Mouse (Mus musculus) liver, postnatal 0 days (tissue): ENCODE results near the gene Zbtb20. TPM values are rescaled to one million over a fixed set of nuclear protein-coding genes. Genes with fewer than 3 reads are reported as not detected.

Source experiments
- ATAC-seq: fragments of 200-750 bp; cut with Nextera tagmentation; 2 replicates; pipeline ENCODE4 v1.8.0; 2017; ENCODE audit warnings: mild to moderate bottlenecking, moderate library complexity
- DNase-seq: peaks from one replicate; pipeline ENCODE4 v3.0.0-alpha.2; 2016
- H3K27ac ChIP-seq: fragments of 300-500 bp; sonication (generic); 2 replicates; pipeline ENCODE4 v1.5.1; 2014; ENCODE audit warnings: antibody characterized with exemption, moderate library complexity, mild to moderate bottlenecking, low read depth
- H3K27me3 ChIP-seq: fragments of 300-500 bp; sonication (generic); 2 replicates; pipeline ENCODE4 v1.6.1; 2014; ENCODE audit warnings: low read length, control low read depth, mixed read lengths; ENCODE audit not compliant: insufficient read depth
- H3K36me3 ChIP-seq: fragments of 300-500 bp; sonication (generic); replicated peaks from 2 replicates; pipeline ENCODE4 v1.6.1; 2014; ENCODE audit warnings: mild to moderate bottlenecking, control low read depth, low read length, moderate library complexity, mixed read lengths; ENCODE audit not compliant: insufficient read depth
- H3K4me1 ChIP-seq: fragments of 300-500 bp; sonication (generic); 2 replicates; pipeline ENCODE4 v1.6.1; 2014; ENCODE audit warnings: antibody characterized with exemption, mild to moderate bottlenecking, control low read depth; ENCODE audit not compliant: insufficient read depth
- H3K4me2 ChIP-seq: fragments of 300-500 bp; sonication (generic); 2 replicates; pipeline ENCODE4 v1.6.1; 2014; ENCODE audit warnings: low read depth, mild to moderate bottlenecking, low read length, moderate library complexity, mixed read lengths
- H3K4me3 ChIP-seq: fragments of 300-500 bp; sonication (generic); 2 replicates; pipeline ENCODE4 v1.5.1; 2014; ENCODE audit warnings: low read depth, low read length
- H3K9ac ChIP-seq: fragments of 300-500 bp; sonication (generic); replicated peaks from 2 replicates; pipeline ENCODE4 v1.6.1; 2014; ENCODE audit warnings: mild to moderate bottlenecking, moderate library complexity
- H3K9me3 ChIP-seq: fragments of 300-500 bp; sonication (generic); 2 replicates; pipeline ENCODE4 v1.6.1; 2016; ENCODE audit warnings: mild to moderate bottlenecking, control low read depth, low read length, mixed read lengths
- CTCF ChIP-seq: sonication (generic); IDR thresholded peaks from 2 replicates; pipeline ENCODE4 v1.5.1; 2016; ENCODE audit warnings: antibody characterized with exemption, low read depth
- EP300 ChIP-seq: IDR thresholded peaks from 2 replicates; pipeline ENCODE4 v1.6.1; 2016; ENCODE audit warnings: antibody characterized with exemption, low read depth, mild to moderate bottlenecking
- WGBS: fragments of 180-500 bp; shearing (Covaris S2); extraction: QIAGEN DNeasy Blood & Tissue Kit; methylation state at CpG from one replicate; pipeline ENCODE4 v1.1.7; 2014; ENCODE audit not compliant: insufficient replicate concordance; 5-methylcytosine and 5-hydroxymethylcytosine counted together
- polyA plus RNA-seq: library from polyadenylated mRNA; unstranded; fragments of >200 nt; fragmentation: Nextera tagmentation; extraction: Ambion mirVana; gene quantifications from 2 replicates; pipeline ENCODE4 v1.2.1, GENCODE M21; 2015

The Zbtb20 gene
- polyA plus RNA-seq, 1 experiment from 2014 or later: 9.2 TPM

- H3K4me1 ChIP-seq: no peaks in the 10 kb centered on the region
- 62% methylated on average over 3 of the region's 3 CpGs for WGBS
- no peak overlapping the region for H3K27ac ChIP-seq
- no peak overlapping the region for H3K4me2 ChIP-seq
- no peaks in the 10 kb centered on the region for H3K9me3 ChIP-seq
- no peak for ATAC-seq
- no peak for DNase-seq
- no peak overlapping the region for H3K9ac ChIP-seq
- H3K36me3 ChIP-seq: no peaks in the 10 kb centered on the region
- no peak overlapping the region for H3K4me3 ChIP-seq
- TF ChIP-seq CTCF: no peak
- TF ChIP-seq EP300: no peak
- no peaks in the 10 kb centered on the region for H3K27me3 ChIP-seq
These were observed 774.8 kb downstream of the Zbtb20 start for GRCm38 (mm10) chr16:43650355-43651080.

- H3K9me3 ChIP-seq: no peaks in the 10 kb centered on the region
- no peak for TF ChIP-seq CTCF
- TF ChIP-seq EP300: no peak
- no peaks in the 10 kb centered on the region for H3K4me1 ChIP-seq
- no peak overlapping the region for H3K4me3 ChIP-seq
- 60% methylated on average over 2 of the region's 2 CpGs for WGBS
- no peak overlapping the region for H3K4me2 ChIP-seq
- H3K27ac ChIP-seq: no peak overlapping the region
- no peaks in the 10 kb centered on the region for H3K36me3 ChIP-seq
- ATAC-seq (no peak), DNase-seq (no peak)
- H3K27me3 ChIP-seq: no peaks in the 10 kb centered on the region
- H3K9ac ChIP-seq: no peak overlapping the region
These were observed 777.6 kb downstream of the Zbtb20 start for GRCm38 (mm10) chr16:43653288-43653687.

- Histone ChIP-seq H3K4me3 (no peak overlapping the region), H3K9me3 (no peaks in the 10 kb centered on the region), H3K36me3 (no peaks in the 10 kb centered on the region), H3K4me1 (no peaks in the 10 kb centered on the region), H3K27me3 (no peaks in the 10 kb centered on the region), H3K4me2 (no peak overlapping the region), H3K27ac (no peak overlapping the region), H3K9ac (no peak overlapping the region)
- no peak for TF ChIP-seq CTCF
- no peak for TF ChIP-seq EP300
- DNase-seq (no peak), ATAC-seq (no peak)
- WGBS: 71% methylated on average over 3 of the region's 3 CpGs
These were observed 778.6 kb downstream of the Zbtb20 start for GRCm38 (mm10) chr16:43654269-43654668.

GRCm38 (mm10) chr16:43655183-43655787, 779.6 kb downstream of the Zbtb20 start:
- DNase-seq: no peak
- H3K9ac ChIP-seq: no peak overlapping the region
- H3K27me3 ChIP-seq: no peaks in the 10 kb centered on the region
- TF ChIP-seq EP300 (no peak), CTCF (no peak)
- no peak for ATAC-seq
- no peak overlapping the region for H3K27ac ChIP-seq
- no peaks in the 10 kb centered on the region for H3K4me1 ChIP-seq
- H3K36me3 ChIP-seq: no peaks in the 10 kb centered on the region
- no peaks in the 10 kb centered on the region for H3K9me3 ChIP-seq
- 55% methylated on average over 6 of the region's 6 CpGs for WGBS
- H3K4me2 ChIP-seq: no peak overlapping the region
- H3K4me3 ChIP-seq: no peak overlapping the region

GRCm38 (mm10) chr16:43661576-43661975, 785.9 kb downstream of the Zbtb20 start:
- WGBS: 85% methylated on average over 5 of the region's 5 CpGs
- no peaks in the 10 kb centered on the region for H3K4me1 ChIP-seq
- no peaks in the 10 kb centered on the region for H3K36me3 ChIP-seq
- no peaks in the 10 kb centered on the region for H3K27me3 ChIP-seq
- no peak overlapping the region for H3K4me3 ChIP-seq
- DNase-seq (no peak), ATAC-seq (no peak)
- H3K27ac ChIP-seq: no peak overlapping the region
- H3K9me3 ChIP-seq: no peaks in the 10 kb centered on the region
- TF ChIP-seq EP300: no peak
- no peak for TF ChIP-seq CTCF
- H3K4me2 ChIP-seq: no peak overlapping the region
- no peak overlapping the region for H3K9ac ChIP-seq

- 70% methylated on average over 10 of the region's 10 CpGs for WGBS
- Histone ChIP-seq H3K4me1 (no peaks in the 10 kb centered on the region), H3K9me3 (no peaks in the 10 kb centered on the region), H3K4me3 (no peak overlapping the region), H3K27me3 (no peaks in the 10 kb centered on the region), H3K9ac (no peak overlapping the region), H3K27ac (no peak overlapping the region), H3K36me3 (no peaks in the 10 kb centered on the region), H3K4me2 (no peak overlapping the region)
- DNase-seq (no peak), ATAC-seq (no peak)
- TF ChIP-seq CTCF (no peak), EP300 (no peak)
These were observed 786.7 kb downstream of the Zbtb20 start for GRCm38 (mm10) chr16:43662124-43663004.
